Mouse (Mus musculus): Measurements from ENCODE around the gene Ube2h. TPM values are rescaled to one million over a fixed set of nuclear protein-coding genes. Genes with fewer than 3 reads are reported as not detected.

The Ube2h gene
- polyA plus RNA-seq, 1 experiment from 2014 or later, result 40.1 TPM

DNA sequence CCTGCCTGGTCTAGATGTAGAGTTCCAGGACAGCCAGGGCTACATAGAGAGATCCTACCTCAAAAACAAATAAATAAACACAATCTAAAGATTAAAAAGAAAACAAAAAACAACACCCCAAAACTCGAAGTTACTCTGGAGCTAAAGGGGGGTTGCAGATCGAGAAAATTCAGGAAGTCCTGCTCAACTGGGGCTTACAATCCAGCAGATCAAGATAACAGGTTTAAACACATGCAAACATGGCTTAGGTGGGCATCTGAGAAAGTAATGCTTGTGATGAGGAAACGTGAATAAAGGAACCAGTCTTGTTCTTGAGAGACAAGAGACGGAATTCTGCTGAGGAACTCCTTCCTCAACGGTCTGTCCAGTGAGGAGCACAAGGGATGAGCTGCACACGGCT lies 65.1 kb downstream of the Ube2h start:
- 73% methylated on average over 6 of the region's 6 CpGs for WGBS
- ATAC-seq (ENCODE audit: borderline replicate concordance, extremely low read depth, low FRiP score, low TSS enrichment), result no peak
- H3K9me3 ChIP-seq, result no peaks in the 10 kb centered on the region

DNA sequence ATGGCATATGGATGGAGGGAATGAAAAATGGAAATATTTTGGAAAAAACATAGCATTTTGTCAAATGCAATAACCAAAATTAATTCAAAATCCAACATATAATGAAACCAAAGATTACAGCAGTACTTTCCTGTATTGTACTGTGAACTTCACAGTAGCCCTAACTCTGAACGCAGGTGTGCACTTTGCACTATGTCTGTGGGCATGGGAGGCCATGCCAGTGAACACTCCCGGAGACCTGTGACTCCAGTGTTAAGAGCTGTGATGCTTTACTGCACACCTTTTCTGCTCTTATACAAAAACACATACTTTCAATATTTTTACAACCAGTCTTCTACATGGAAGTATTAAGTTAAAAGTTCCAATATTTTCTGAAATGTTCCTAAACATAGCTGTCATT lies 66.3 kb downstream of the Ube2h start:
- Histone ChIP-seq H3K36me3 (peaks cover 26% of the 10 kb centered on the region), H3K9me3 (no peaks in the 10 kb centered on the region), H3K4me2 (no peak overlapping the region), H3K27ac (no peak overlapping the region), H3K27me3 (no peaks in the 10 kb centered on the region), H3K4me3 (no peak overlapping the region), H3K9ac (no peak overlapping the region), H3K4me1 (no peaks in the 10 kb centered on the region)
- ATAC-seq (ENCODE audit: borderline replicate concordance, extremely low read depth, low FRiP score, low TSS enrichment), result no peak
- 91% methylated on average over 2 of the region's 2 CpGs for WGBS

More for the DNA sequence above, 65.1 kb downstream of the Ube2h start:
- no peak overlapping the region for H3K4me3 ChIP-seq
- no peak overlapping the region for H3K9ac ChIP-seq
- H3K4me2 ChIP-seq, result no peak overlapping the region
- no peaks in the 10 kb centered on the region for H3K4me1 ChIP-seq
- H3K27me3 ChIP-seq, result no peaks in the 10 kb centered on the region
- H3K36me3 ChIP-seq, result peaks cover 21% of the 10 kb centered on the region
- H3K27ac ChIP-seq, result no peak overlapping the region

DNA sequence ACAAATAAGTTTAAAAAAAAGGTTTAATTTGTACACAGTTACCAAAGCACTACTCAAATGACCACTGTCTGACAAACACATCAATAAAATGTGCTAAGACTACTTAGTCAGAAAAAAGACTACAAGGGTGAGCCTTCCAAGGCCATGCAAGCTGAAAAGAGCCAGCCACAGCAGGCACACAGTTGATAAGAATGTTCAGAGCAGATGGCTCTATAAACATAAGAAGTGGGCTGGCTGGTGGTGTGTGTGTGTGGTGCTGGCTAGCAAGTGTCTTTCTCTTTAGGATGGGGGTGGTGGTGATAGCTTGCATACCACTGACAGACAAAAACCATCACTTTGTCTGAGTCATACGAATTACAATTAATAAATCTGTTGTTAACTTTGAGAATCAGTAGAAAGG lies 67.8 kb downstream of the Ube2h start:
- H3K4me3 ChIP-seq, result no peak overlapping the region
- ATAC-seq (ENCODE audit: borderline replicate concordance, extremely low read depth, low FRiP score, low TSS enrichment), result no peak
- 53% methylated on average over 1 of the region's 1 CpGs for WGBS
- no peaks in the 10 kb centered on the region for H3K9me3 ChIP-seq
- H3K4me1 ChIP-seq, result no peaks in the 10 kb centered on the region
- H3K27me3 ChIP-seq, result no peaks in the 10 kb centered on the region
- H3K9ac ChIP-seq, result no peak overlapping the region
- no peak overlapping the region for H3K27ac ChIP-seq
- no peak overlapping the region for H3K4me2 ChIP-seq
- peaks cover 27% of the 10 kb centered on the region for H3K36me3 ChIP-seq

GRCm38 (mm10) chr6:30231758-30232293 lies 72.5 kb downstream of the Ube2h start:
- Histone ChIP-seq H3K4me3 (no peak overlapping the region), H3K9ac (no peak overlapping the region), H3K36me3 (0 out of 2 replicates have a peak, but pooled peaks cover 6% of the 10 kb centered on the region), H3K9me3 (no peaks in the 10 kb centered on the region), H3K27me3 (no peaks in the 10 kb centered on the region), H3K27ac (no peak overlapping the region), H3K4me1 (no peaks in the 10 kb centered on the region), H3K4me2 (no peak overlapping the region)
- WGBS, result 83% methylated on average over 4 of the region's 4 CpGs
- ATAC-seq (ENCODE audit: borderline replicate concordance, extremely low read depth, low FRiP score, low TSS enrichment), result no peak

- H3K4me2 ChIP-seq, result no peak overlapping the region
- no peak overlapping the region for H3K9ac ChIP-seq
- ATAC-seq (ENCODE audit: borderline replicate concordance, extremely low read depth, low FRiP score, low TSS enrichment), result no peak
- H3K4me3 ChIP-seq, result no peak overlapping the region
- H3K27ac ChIP-seq, result no peak overlapping the region
- no peaks in the 10 kb centered on the region for H3K9me3 ChIP-seq
- H3K27me3 ChIP-seq, result no peaks in the 10 kb centered on the region
- H3K36me3 ChIP-seq, result peaks cover 10% of the 10 kb centered on the region; the same call in 1 of the 2 replicates
- H3K4me1 ChIP-seq, result no peaks in the 10 kb centered on the region
- WGBS, result 79% methylated on average over 7 of the region's 7 CpGs
Observed at GRCm38 (mm10) chr6:30230246-30230645, 74.1 kb downstream of the Ube2h start.

- no peak for ATAC-seq (ENCODE audit: borderline replicate concordance, extremely low read depth, low FRiP score, low TSS enrichment)
- no peak overlapping the region for H3K27ac ChIP-seq
- H3K9ac ChIP-seq, result no peak overlapping the region
- WGBS, result 81% methylated on average over 2 of the region's 2 CpGs
- no peak overlapping the region for H3K4me2 ChIP-seq
- no peaks in the 10 kb centered on the region for H3K27me3 ChIP-seq
- H3K9me3 ChIP-seq, result no peaks in the 10 kb centered on the region
- H3K4me1 ChIP-seq, result no peaks in the 10 kb centered on the region
- H3K4me3 ChIP-seq, result no peak overlapping the region
- H3K36me3 ChIP-seq, result peaks cover 12% of the 10 kb centered on the region; the same call in 1 of the 2 replicates
Observed at GRCm38 (mm10) chr6:30228921-30229320, 75.4 kb downstream of the Ube2h start.

GRCm38 (mm10) chr6:30228353-30228752 lies 76.0 kb downstream of the Ube2h start:
- no peaks in the 10 kb centered on the region for H3K4me1 ChIP-seq
- H3K4me2 ChIP-seq, result no peak overlapping the region
- H3K27ac ChIP-seq, result no peak overlapping the region
- H3K9ac ChIP-seq, result no peak overlapping the region
- peaks cover 8% of the 10 kb centered on the region; the same call in 1 of the 2 replicates for H3K36me3 ChIP-seq
- H3K9me3 ChIP-seq, result no peaks in the 10 kb centered on the region
- no peaks in the 10 kb centered on the region for H3K27me3 ChIP-seq
- no peak overlapping the region for H3K4me3 ChIP-seq
- 80% methylated on average over 5 of the region's 5 CpGs for WGBS
- ATAC-seq (ENCODE audit: borderline replicate concordance, extremely low read depth, low FRiP score, low TSS enrichment), result no peak

- Histone ChIP-seq H3K9me3 (no peaks in the 10 kb centered on the region), H3K36me3 (peaks cover 6% of the 10 kb centered on the region; the same call in 1 of the 2 replicates), H3K4me3 (no peak overlapping the region), H3K4me1 (no peaks in the 10 kb centered on the region), H3K27ac (no peak overlapping the region), H3K9ac (no peak overlapping the region), H3K4me2 (no peak overlapping the region), H3K27me3 (no peaks in the 10 kb centered on the region)
- WGBS, result 82% methylated on average over 7 of the region's 7 CpGs
- ATAC-seq (ENCODE audit: borderline replicate concordance, extremely low read depth, low FRiP score, low TSS enrichment), result no peak
Observed at GRCm38 (mm10) chr6:30226971-30227700, 77.2 kb downstream of the Ube2h start.

GRCm38 (mm10) chr6:30224693-30225092 lies 79.6 kb downstream of the Ube2h start:
- H3K4me1 ChIP-seq, result no peaks in the 10 kb centered on the region
- no peak overlapping the region for H3K4me3 ChIP-seq
- no peaks in the 10 kb centered on the region for H3K27me3 ChIP-seq
- ATAC-seq (ENCODE audit: borderline replicate concordance, extremely low read depth, low FRiP score, low TSS enrichment), result no peak
- H3K4me2 ChIP-seq, result no peak overlapping the region
- H3K27ac ChIP-seq, result no peak overlapping the region
- H3K9ac ChIP-seq, result no peak overlapping the region
- H3K36me3 ChIP-seq, result peaks cover 14% of the 10 kb centered on the region
- WGBS, result 84% methylated on average over 1 of the region's 1 CpGs
- H3K9me3 ChIP-seq, result no peaks in the 10 kb centered on the region

GRCm38 (mm10) chr6:30222321-30222720 lies 82.0 kb downstream of the Ube2h start:
- no peak overlapping the region for H3K27ac ChIP-seq
- no peaks in the 10 kb centered on the region for H3K27me3 ChIP-seq
- H3K9me3 ChIP-seq, result no peaks in the 10 kb centered on the region
- no peak for ATAC-seq (ENCODE audit: borderline replicate concordance, extremely low read depth, low FRiP score, low TSS enrichment)
- no peak overlapping the region for H3K9ac ChIP-seq
- H3K36me3 ChIP-seq, result peaks cover 20% of the 10 kb centered on the region
- H3K4me1 ChIP-seq, result no peaks in the 10 kb centered on the region
- 63% methylated on average over 1 of the region's 1 CpGs for WGBS
- H3K4me3 ChIP-seq, result no peak overlapping the region
- H3K4me2 ChIP-seq, result no peak overlapping the region

- 84% methylated on average over 3 of the region's 3 CpGs for WGBS
- no peak overlapping the region for H3K9ac ChIP-seq
- no peaks in the 10 kb centered on the region for H3K9me3 ChIP-seq
- H3K4me2 ChIP-seq, result no peak overlapping the region
- H3K27me3 ChIP-seq, result no peaks in the 10 kb centered on the region
- ATAC-seq (ENCODE audit: borderline replicate concordance, extremely low read depth, low FRiP score, low TSS enrichment), result no peak
- no peak overlapping the region for H3K4me3 ChIP-seq
- peaks cover 18% of the 10 kb centered on the region for H3K36me3 ChIP-seq
- no peak overlapping the region for H3K27ac ChIP-seq
- no peaks in the 10 kb centered on the region for H3K4me1 ChIP-seq
Observed at GRCm38 (mm10) chr6:30217581-30217980, 86.8 kb downstream of the Ube2h start.

DNA sequence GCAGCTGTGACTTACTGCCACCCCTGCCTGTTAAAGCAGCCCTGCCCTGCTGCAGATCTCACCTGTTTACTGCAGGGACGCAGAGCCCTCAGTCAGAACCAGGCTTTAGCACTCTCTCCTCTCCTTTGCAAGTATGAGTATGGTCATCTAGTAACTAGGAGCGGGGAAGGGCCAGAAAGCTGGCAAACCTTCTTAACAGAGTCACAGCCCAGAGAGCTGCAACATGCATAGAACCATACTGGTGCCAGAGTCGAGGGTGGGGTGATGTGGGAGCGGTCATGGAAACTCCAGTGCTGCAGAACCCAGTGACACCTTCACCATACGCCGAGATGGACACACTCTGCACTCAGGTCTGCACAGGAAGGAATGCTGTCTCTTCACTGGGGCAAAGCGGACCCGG lies 91.9 kb downstream of the Ube2h start:
- no peak for ATAC-seq (ENCODE audit: borderline replicate concordance, extremely low read depth, low FRiP score, low TSS enrichment)
- H3K4me1 ChIP-seq, result no peaks in the 10 kb centered on the region
- H3K9ac ChIP-seq, result no peak overlapping the region
- peaks cover 7% of the 10 kb centered on the region; the same call in 1 of the 2 replicates for H3K36me3 ChIP-seq
- 88% methylated on average over 8 of the region's 8 CpGs for WGBS
- H3K27me3 ChIP-seq, result no peaks in the 10 kb centered on the region
- H3K4me3 ChIP-seq, result no peak overlapping the region
- H3K9me3 ChIP-seq, result no peaks in the 10 kb centered on the region
- no peak overlapping the region for H3K27ac ChIP-seq
- H3K4me2 ChIP-seq, result no peak overlapping the region

All from lung, embryonic 15.5 days (tissue).